ENCODE assay signal across 22 mouse cellular contexts in the genomic region with DNA sequence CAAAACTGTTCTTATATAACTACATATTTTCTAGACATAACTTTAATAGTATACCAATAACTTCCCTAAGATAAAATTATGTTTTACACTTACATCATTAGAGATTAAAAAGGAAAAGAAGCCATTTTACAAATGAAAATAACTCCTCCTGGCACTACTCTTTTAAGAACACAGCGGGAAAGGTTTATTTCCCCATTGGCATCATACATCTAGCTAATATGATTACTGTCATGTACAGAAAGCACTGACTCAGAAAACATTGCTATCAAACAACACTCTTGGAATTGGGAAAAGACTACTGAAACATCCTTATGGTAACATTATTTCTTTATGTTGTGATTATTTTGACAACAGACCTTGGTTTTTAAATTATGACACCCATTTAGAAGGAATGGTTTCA. TPM values are rescaled to one million over a fixed set of nuclear protein-coding genes. Genes with fewer than 3 reads are reported as not detected.
DNase-seq lines count a peak whose midpoint lies in the region; ATAC-seq and TF ChIP-seq lines count a peak whose summit lies in the region.
"Had no signal": no experiment of that assay in that cellular context is flagged by ENCODE, and none has a peak within 500 bp of the region (broad histone marks: within the 10 kb centered on the region; RNA-seq: fewer than 3 reads in every experiment).

No protein-coding gene starts in this region.

- H3K4me1 ChIP-seq in hindbrain, postnatal 0 days (ENCODE audit: insufficient read depth, low read length) = no peaks in the 10 kb centered on the region
- no peaks in the 10 kb centered on the region for H3K4me1 ChIP-seq in hindbrain, embryonic 16.5 days (ENCODE audit: control insufficient read depth, insufficient read depth, low read depth, low read length)
- no peaks in the 10 kb centered on the region for H3K4me1 ChIP-seq in midbrain, embryonic 11.5 days (ENCODE audit: control insufficient read depth, insufficient read depth, low read length)
- no peaks in the 10 kb centered on the region for H3K4me1 ChIP-seq in midbrain, embryonic 16.5 days (ENCODE audit: control insufficient read depth, insufficient read depth, low read length)
- H3K4me1 ChIP-seq in midbrain, postnatal 0 days (ENCODE audit: insufficient read depth, low read length) = no peaks in the 10 kb centered on the region
- H3K4me1 ChIP-seq in midbrain, embryonic 10.5 days = no peaks in the 10 kb centered on the region
- peaks cover 3% of the 10 kb centered on the region; the same call in 1 of the 2 replicates for H3K4me1 ChIP-seq in neural tube, embryonic 15.5 days

- no peak overlapping the region for H3K9ac ChIP-seq in hindbrain, postnatal 0 days (replicated peaks; ENCODE audit: low read length)
- no peak overlapping the region for H3K9ac ChIP-seq in hindbrain, embryonic 16.5 days (ENCODE audit: low read depth, low read length)
- H3K9ac ChIP-seq in midbrain, embryonic 11.5 days (ENCODE audit: low read length) = no peak overlapping the region
- no peak overlapping the region for H3K9ac ChIP-seq in midbrain, embryonic 16.5 days (ENCODE audit: low read depth, low read length)
- H3K9ac ChIP-seq in midbrain, postnatal 0 days (replicated peaks; ENCODE audit: low read length, poor library complexity, severe bottlenecking) = no peak overlapping the region
- no peak overlapping the region for H3K9ac ChIP-seq in neural tube, embryonic 15.5 days (replicated peaks)

- TF ChIP-seq CTCF in hindbrain, postnatal 0 days (IDR thresholded peaks at IDR 0.05; ENCODE audit: low read depth) = no peak
- TF ChIP-seq CTCF in midbrain, postnatal 0 days (IDR thresholded peaks at IDR 0.05) = no peak

- no peak overlapping the region for H3K27ac ChIP-seq in hindbrain, postnatal 0 days
- no peak overlapping the region for H3K27ac ChIP-seq in hindbrain, embryonic 16.5 days (ENCODE audit: low read depth, low read length)
- no peak overlapping the region for H3K27ac ChIP-seq in midbrain, embryonic 11.5 days (ENCODE audit: low read depth, low read length)
- no peak overlapping the region for H3K27ac ChIP-seq in midbrain, embryonic 16.5 days (ENCODE audit: low read length)
- no peak overlapping the region for H3K27ac ChIP-seq in midbrain, postnatal 0 days (ENCODE audit: low read depth, low read length)
- H3K27ac ChIP-seq in midbrain, embryonic 10.5 days (replicated peaks) = no peak overlapping the region
- no peak overlapping the region for H3K27ac ChIP-seq in neural tube, embryonic 15.5 days (replicated peaks)

- no peak overlapping the region for H3K4me2 ChIP-seq in hindbrain, postnatal 0 days (ENCODE audit: low read depth, low read length)
- H3K4me2 ChIP-seq in hindbrain, embryonic 16.5 days (ENCODE audit: low read length) = no peak overlapping the region
- no peak overlapping the region for H3K4me2 ChIP-seq in midbrain, embryonic 11.5 days
- no peak overlapping the region for H3K4me2 ChIP-seq in midbrain, embryonic 16.5 days (ENCODE audit: low read length)
- H3K4me2 ChIP-seq in midbrain, postnatal 0 days (ENCODE audit: low read depth, low read length, poor library complexity, severe bottlenecking) = no peak overlapping the region
- H3K4me2 ChIP-seq in neural tube, embryonic 15.5 days = no peak overlapping the region

- DNase-seq in hindbrain, postnatal 0 days (ENCODE audit: low spot score) = peak; percentile 12
- DNase-seq in midbrain, embryonic 11.5 days (ENCODE audit: low spot score, missing footprints) = peak; percentile 57
- DNase-seq in midbrain, postnatal 0 days (ENCODE audit: low spot score) = peak; percentile 19
- no peak for DNase-seq in midbrain, embryonic 10.5 days (ENCODE audit: low spot score)
- DNase-seq in neural tube, embryonic 10.5 days (ENCODE audit: extremely low spot score, low spot score) = no peak
- DNase-seq: adrenal gland, adult 2 months; adrenal gland, adult 8-10 months; adrenal gland, postnatal 10 days; adrenal gland, postnatal 14 days; adrenal gland, postnatal 25 days; adrenal gland, postnatal 36 days; B cell, adult 2 months; cerebellum, adult 11 months; cerebellum, adult 11-12 months had no signal

- no peak for ATAC-seq in hindbrain, postnatal 0 days
- no peak for ATAC-seq in hindbrain, embryonic 16.5 days
- ATAC-seq in midbrain, embryonic 11.5 days (ENCODE audit: low FRiP score) = no peak
- no peak for ATAC-seq in midbrain, embryonic 16.5 days
- ATAC-seq in midbrain, postnatal 0 days (ENCODE audit: low FRiP score) = no peak
- ATAC-seq in neural tube, embryonic 15.5 days (ENCODE audit: low FRiP score) = peak; percentile 65; the same call in 1 of the 2 replicates
- ATAC-seq: activated CD4-positive, CD25-positive, alpha-beta regulatory T cell, adult 4 months; CD4-positive, CD25-positive, alpha-beta regulatory T cell, adult 4 months; Patski had no signal

- no peaks in the 10 kb centered on the region for H3K9me3 ChIP-seq in hindbrain, postnatal 0 days (ENCODE audit: low read length)
- H3K9me3 ChIP-seq in hindbrain, embryonic 16.5 days (ENCODE audit: control insufficient read depth, low read length) = no peaks in the 10 kb centered on the region
- H3K9me3 ChIP-seq in midbrain, embryonic 11.5 days (ENCODE audit: control insufficient read depth, low read length) = no peaks in the 10 kb centered on the region
- H3K9me3 ChIP-seq in midbrain, embryonic 16.5 days (replicated peaks; ENCODE audit: control insufficient read depth, low read length, poor library complexity, severe bottlenecking) = no peaks in the 10 kb centered on the region
- H3K9me3 ChIP-seq in midbrain, postnatal 0 days (ENCODE audit: low read length) = no peaks in the 10 kb centered on the region
- no peaks in the 10 kb centered on the region for H3K9me3 ChIP-seq in midbrain, embryonic 10.5 days (replicated peaks)
- no peaks in the 10 kb centered on the region for H3K9me3 ChIP-seq in neural tube, embryonic 15.5 days (replicated peaks)
- H3K9me3 ChIP-seq: G1E had no signal

- H3K4me3 ChIP-seq in hindbrain, postnatal 0 days (ENCODE audit: low read length) = no peak overlapping the region
- no peak overlapping the region for H3K4me3 ChIP-seq in hindbrain, embryonic 16.5 days (ENCODE audit: low read length)
- no peak overlapping the region for H3K4me3 ChIP-seq in midbrain, embryonic 11.5 days (ENCODE audit: low read depth, low read length)
- H3K4me3 ChIP-seq in midbrain, embryonic 16.5 days (ENCODE audit: low read depth, low read length) = no peak overlapping the region
- H3K4me3 ChIP-seq in midbrain, postnatal 0 days (ENCODE audit: low read depth, low read length) = no peak overlapping the region
- H3K4me3 ChIP-seq in midbrain, embryonic 10.5 days = no peak overlapping the region
- no peak overlapping the region for H3K4me3 ChIP-seq in neural tube, embryonic 15.5 days (replicated peaks)

- no peaks in the 10 kb centered on the region for H3K27me3 ChIP-seq in hindbrain, postnatal 0 days (ENCODE audit: insufficient read depth, low read length)
- H3K27me3 ChIP-seq in hindbrain, embryonic 16.5 days (replicated peaks; ENCODE audit: control insufficient read depth, insufficient read depth, low read length) = no peaks in the 10 kb centered on the region
- no peaks in the 10 kb centered on the region for H3K27me3 ChIP-seq in midbrain, embryonic 11.5 days (ENCODE audit: control insufficient read depth, insufficient read depth, low read length)
- no peaks in the 10 kb centered on the region for H3K27me3 ChIP-seq in midbrain, embryonic 16.5 days (ENCODE audit: control insufficient read depth, insufficient read depth, low read depth, low read length)
- H3K27me3 ChIP-seq in midbrain, postnatal 0 days (ENCODE audit: insufficient read depth, low read length) = no peaks in the 10 kb centered on the region
- H3K27me3 ChIP-seq in midbrain, embryonic 10.5 days (ENCODE audit: low read depth, poor library complexity, severe bottlenecking) = no peaks in the 10 kb centered on the region
- no peaks in the 10 kb centered on the region for H3K27me3 ChIP-seq in neural tube, embryonic 15.5 days (replicated peaks)
- H3K27me3 ChIP-seq: CH12.LX, Patski had no signal

- WGBS in hindbrain, postnatal 0 days = 76% methylated on average over 1 of the region's 1 CpGs
- WGBS in hindbrain, embryonic 16.5 days = 72% methylated on average over 1 of the region's 1 CpGs
- WGBS in midbrain, embryonic 11.5 days = 93% methylated on average over 1 of the region's 1 CpGs
- 88% methylated on average over 1 of the region's 1 CpGs for WGBS in midbrain, embryonic 16.5 days
- WGBS in midbrain, postnatal 0 days = 76% methylated on average over 1 of the region's 1 CpGs
- WGBS in midbrain, embryonic 10.5 days = 100% methylated on average over 1 of the region's 1 CpGs
- WGBS in neural tube, embryonic 15.5 days = 56% methylated on average over 1 of the region's 1 CpGs

- peaks cover 8% of the 10 kb centered on the region; the same call in 1 of the 2 replicates for H3K36me3 ChIP-seq in hindbrain, postnatal 0 days (ENCODE audit: insufficient read depth, low read length)
- H3K36me3 ChIP-seq in hindbrain, embryonic 16.5 days (ENCODE audit: control insufficient read depth, insufficient read depth, low read length) = peaks cover 5% of the 10 kb centered on the region
- H3K36me3 ChIP-seq in midbrain, embryonic 11.5 days (ENCODE audit: control insufficient read depth, insufficient read depth, low read length) = no peaks in the 10 kb centered on the region; the same call in 1 of the 2 replicates
- peaks cover 4% of the 10 kb centered on the region for H3K36me3 ChIP-seq in midbrain, embryonic 16.5 days (ENCODE audit: control insufficient read depth, insufficient read depth, low read length)
- 0 out of 2 replicates have a peak, but pooled peaks cover 5% of the 10 kb centered on the region for H3K36me3 ChIP-seq in midbrain, postnatal 0 days (ENCODE audit: insufficient read depth, low read length)
- H3K36me3 ChIP-seq in midbrain, embryonic 10.5 days = peaks cover 20% of the 10 kb centered on the region
- H3K36me3 ChIP-seq in neural tube, embryonic 15.5 days = peaks cover 5% of the 10 kb centered on the region; the same call in 1 of the 2 replicates

RNA-seq across cellular contexts. Expression of gene Kansl1l, which starts 48.6 kb away (rescaled TPM):
- 16.4 and 19.3 TPM in 2 replicates for total RNA-seq in hindbrain, postnatal 0 days (2014; rRNA removed)
- 10.1 and 10.6 TPM in 2 replicates for polyA plus RNA-seq in hindbrain, postnatal 0 days (2015; fragmentation: Nextera tagmentation; extraction: Ambion mirVana)
- polyA plus RNA-seq in hindbrain, embryonic 16.5 days (2015; fragmentation: Nextera tagmentation; extraction: Ambion mirVana) = 9.9 and 10.5 TPM in 2 replicates
- polyA plus RNA-seq in midbrain, embryonic 11.5 days (2014; fragmentation: Nextera tagmentation; extraction: Ambion mirVana) = 7.8 and 10.7 TPM in 2 replicates
- 9.4 and 10.7 TPM in 2 replicates for polyA plus RNA-seq in midbrain, embryonic 16.5 days (2015; fragmentation: Nextera tagmentation; extraction: Ambion mirVana)
- total RNA-seq in midbrain, postnatal 0 days (2014; rRNA removed) = 20.8 and 20.9 TPM in 2 replicates
- polyA plus RNA-seq in midbrain, postnatal 0 days (2015; fragmentation: Nextera tagmentation; extraction: Ambion mirVana) = 7.2 and 9.7 TPM in 2 replicates
- 7.8 and 8.1 TPM in 2 replicates for polyA plus RNA-seq in midbrain, embryonic 10.5 days (2016; fragmentation: Nextera tagmentation; extraction: Ambion mirVana)
- polyA plus RNA-seq in neural tube, embryonic 15.5 days (2015; fragmentation: Nextera tagmentation; extraction: Ambion mirVana) = 10.9 and 13.1 TPM in 2 replicates

Comparison
In these comparisons a context has a peak if more than half of its experiments do, and no peak if none do; other contexts are left out.
1. DNase-seq: peak in hindbrain, postnatal 0 days (single experiment), midbrain, embryonic 11.5 days (single experiment) and midbrain, postnatal 0 days (single experiment); none in midbrain, embryonic 10.5 days (single experiment) and neural tube, embryonic 10.5 days (single experiment).